Comparison of ENCODE assay signal across 14 mouse cellular contexts in the genomic region with DNA sequence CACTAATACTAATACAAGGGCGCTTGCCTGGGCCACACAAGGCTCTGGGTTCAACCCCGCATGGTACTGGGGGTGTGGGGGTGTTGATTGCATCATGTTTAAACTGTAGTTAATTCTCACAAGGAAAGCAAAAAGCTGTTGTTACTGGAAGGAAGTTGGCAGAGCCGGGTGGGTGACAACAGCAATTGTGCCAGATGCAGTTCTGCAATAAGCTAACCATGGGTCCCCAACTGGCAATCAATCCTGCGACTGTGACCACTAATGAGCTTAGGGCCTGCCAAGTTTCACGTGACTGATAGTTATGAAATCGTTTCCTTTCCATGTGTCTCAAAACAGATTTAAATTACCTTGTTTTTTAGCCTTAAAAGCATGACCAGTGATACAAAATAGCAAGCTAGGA. TPM values are rescaled to one million over a fixed set of nuclear protein-coding genes. Genes with fewer than 3 reads are reported as not detected.
A peak's percentile ranks its signal among the peaks of the same experiment; 100 is the strongest.
DNase-seq lines count a peak whose midpoint lies in the region; ATAC-seq and TF ChIP-seq lines count a peak whose summit lies in the region.
"Had no signal": no experiment of that assay in that cellular context is flagged by ENCODE, and none has a peak within 500 bp of the region (broad histone marks: within the 10 kb centered on the region; RNA-seq: fewer than 3 reads in every experiment).

No protein-coding gene starts in this region.

- H3K9ac ChIP-seq in lung, postnatal 0 days (replicated peaks; ENCODE audit: low read depth): no peak overlapping the region
- H3K9ac ChIP-seq: limb, embryonic 15.5 days had no signal

- no peaks in the 10 kb centered on the region for H3K9me3 ChIP-seq in lung, postnatal 0 days (ENCODE audit: low read length)
- H3K9me3 ChIP-seq: limb, embryonic 15.5 days had no signal

- no peak overlapping the region for H3K4me2 ChIP-seq in lung, postnatal 0 days (replicated peaks; ENCODE audit: low read depth, low read length)
- H3K4me2 ChIP-seq: limb, embryonic 15.5 days had no signal

- H3K27ac ChIP-seq in bone marrow macrophage, adult 2 months (ENCODE audit: insufficient read depth, low read depth, low read length): peak overlapping the region; percentile 80
- H3K27ac ChIP-seq in lung, postnatal 0 days (ENCODE audit: low read length): no peak overlapping the region
- H3K27ac ChIP-seq: limb, embryonic 15.5 days had no signal

- TF ChIP-seq EP300 in lung, postnatal 0 days (IDR thresholded peaks at IDR 0.05): no peak

- DNase-seq in heart, adult 11 months: peak; percentile 95
- DNase-seq in heart, postnatal 4 days: no peak
- peak; percentile 93 for DNase-seq in 416B (ENCODE audit: low read depth)
- peak; percentile 76 for DNase-seq in lung, postnatal 0 days (ENCODE audit: low spot score)
- no peak for DNase-seq in urinary bladder, postnatal 4 days (ENCODE audit: low spot score in 2 of 2)
- no peak for DNase-seq in thymus, postnatal 14 days
- no peak for DNase-seq in ovary, postnatal 10 days (ENCODE audit: low spot score)
- DNase-seq: gastrocnemius, postnatal 10 days; kidney, adult 11 months; layer of hippocampus, postnatal 36 days; right cerebral cortex, postnatal 14 days had no signal

- TF ChIP-seq POLR2A in bone marrow macrophage, adult 2 months (IDR thresholded peaks at IDR 0.05; ENCODE audit: borderline replicate concordance, low read depth, low read length): no peak

- WGBS in lung, postnatal 0 days: 45% methylated on average over 6 of the region's 6 CpGs

- H3K27me3 ChIP-seq in lung, postnatal 0 days (replicated peaks; ENCODE audit: insufficient read depth, low read length): no peaks in the 10 kb centered on the region
- H3K27me3 ChIP-seq: CH12.LX; limb, embryonic 15.5 days had no signal

- H3K4me1 ChIP-seq in bone marrow macrophage, adult 2 months (ENCODE audit: control insufficient read depth, insufficient read depth, low read length): peaks cover 22% of the 10 kb centered on the region
- peaks cover 4% of the 10 kb centered on the region; the same call in 1 of the 2 replicates for H3K4me1 ChIP-seq in lung, postnatal 0 days (ENCODE audit: insufficient read depth, low read depth, low read length)

- TF ChIP-seq CTCF in bone marrow macrophage, adult 2 months (IDR thresholded peaks at IDR 0.05; ENCODE audit: low read depth, low read length): no peak
- TF ChIP-seq CTCF in lung, postnatal 0 days (IDR thresholded peaks at IDR 0.05): no peak

- H3K4me3 ChIP-seq in bone marrow macrophage, adult 2 months (ENCODE audit: insufficient read depth, low read length): no peak overlapping the region
- H3K4me3 ChIP-seq in lung, postnatal 0 days (ENCODE audit: low read depth, low read length): no peak overlapping the region
- H3K4me3 ChIP-seq: limb, embryonic 15.5 days had no signal

- ATAC-seq in lung, postnatal 0 days: peak; percentile 62

- H3K36me3 ChIP-seq in lung, postnatal 0 days (ENCODE audit: insufficient read depth, low read length): no peaks in the 10 kb centered on the region

RNA-seq across cellular contexts. Expression of gene Fndc3b, which starts 33.5 kb away (rescaled TPM):
- 10 to 100 TPM; 83.4 to 89.7 TPM for total RNA-seq in heart, postnatal 4 days (2021)
- 30.8 and 33.8 TPM in 2 replicates for polyA plus RNA-seq in bone marrow macrophage, adult 2 months (2012; ENCODE audit: insufficient read depth, insufficient read length, missing spikeins)
- polyA plus RNA-seq in lung, postnatal 0 days (2015; fragmentation: Nextera tagmentation; extraction: Ambion mirVana): 28.5 and 30.6 TPM in 2 replicates

Comparison
In these comparisons a context has a peak if more than half of its experiments do, and no peak if none do; other contexts are left out.
1. DNase-seq: peak in heart, adult 11 months (single experiment), 416B (single experiment) and lung, postnatal 0 days (single experiment); none in heart, postnatal 4 days (single experiment), urinary bladder, postnatal 4 days (0 of 2), thymus, postnatal 14 days (single experiment) and ovary, postnatal 10 days (single experiment).